ENCODE assay signal across 11 mouse cellular contexts in the genomic region with DNA sequence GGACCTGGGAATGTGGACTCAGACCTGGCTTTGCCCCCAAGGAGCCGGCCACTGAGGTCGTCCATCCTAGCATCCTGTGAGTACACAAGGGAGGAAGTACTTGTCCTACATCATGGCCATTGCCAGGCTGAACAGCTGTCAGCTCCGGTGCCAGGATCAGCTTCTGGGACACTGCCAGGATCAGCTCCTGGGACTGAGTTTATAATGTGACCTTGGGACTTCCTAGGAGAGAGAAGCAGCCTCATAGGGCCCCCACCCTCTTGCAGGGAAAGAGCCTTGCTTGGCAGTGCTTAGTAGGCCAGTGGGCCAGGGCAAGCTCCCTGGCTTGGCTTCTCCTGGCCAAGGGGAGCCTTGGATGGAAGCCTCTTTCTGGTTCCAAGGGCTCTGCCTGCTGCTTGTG.
A peak's percentile ranks its signal among the peaks of the same experiment; 100 is the strongest.
DNase-seq lines count a peak whose midpoint lies in the region; ATAC-seq and TF ChIP-seq lines count a peak whose summit lies in the region.
"Had no signal": no experiment of that assay in that cellular context is flagged by ENCODE, and none has a peak within 500 bp of the region (broad histone marks: within the 10 kb centered on the region; RNA-seq: fewer than 3 reads in every experiment).

No protein-coding gene starts in this region.

- H3K79me2 ChIP-seq in heart, adult 2 months (replicated peaks; ENCODE audit: control insufficient read depth, insufficient read depth, low read length), result no peaks in the 10 kb centered on the region

- H3K9me3 ChIP-seq in lung, embryonic 16.5 days (ENCODE audit: control insufficient read depth, low read length), result no peaks in the 10 kb centered on the region
- H3K9me3 ChIP-seq in limb, embryonic 10.5 days (replicated peaks), result no peaks in the 10 kb centered on the region
- H3K9me3 ChIP-seq: heart, embryonic 13.5 days; limb, embryonic 13.5 days; midbrain, embryonic 15.5 days had no signal

- WGBS in heart, adult 2 months, result 19% methylated on average over 3 of the region's 3 CpGs
- WGBS in lung, embryonic 16.5 days, result 40% methylated on average over 3 of the region's 3 CpGs
- 88% methylated on average over 3 of the region's 3 CpGs for WGBS in limb, embryonic 10.5 days

- H3K4me2 ChIP-seq in lung, embryonic 16.5 days (ENCODE audit: low read depth, low read length), result no peak overlapping the region
- H3K4me2 ChIP-seq: heart, embryonic 13.5 days; limb, embryonic 13.5 days; midbrain, embryonic 15.5 days had no signal

- peak; percentile 60 to 72 for DNase-seq in heart, adult 2 months
- DNase-seq in heart, adult 8-10 months (ENCODE audit: low spot score), result no peak
- peak; percentile 89 for DNase-seq in adrenal gland, postnatal 10 days
- peak; percentile 79 for DNase-seq in gastrocnemius, postnatal 14 days
- DNase-seq in frontal cortex, postnatal 10 days (ENCODE audit: low spot score in 2 of 2), result no peak
- DNase-seq in limb, embryonic 10.5 days (ENCODE audit: low spot score), result no peak
- no peak for DNase-seq in retina, postnatal 1 day

- no peaks in the 10 kb centered on the region for H3K27me3 ChIP-seq in heart, adult 2 months (ENCODE audit: control insufficient read depth, insufficient read depth, low read length)
- no peaks in the 10 kb centered on the region for H3K27me3 ChIP-seq in lung, embryonic 16.5 days (ENCODE audit: control insufficient read depth, insufficient read depth, low read depth, low read length)
- H3K27me3 ChIP-seq in limb, embryonic 10.5 days (ENCODE audit: low read depth, poor library complexity, severe bottlenecking), result no peaks in the 10 kb centered on the region
- H3K27me3 ChIP-seq: heart, embryonic 13.5 days; limb, embryonic 13.5 days; midbrain, embryonic 15.5 days had no signal

- intact Hi-C loops in heart, adult 2 months (cut with DNase I), result no loop called here
- intact Hi-C loops in gastrocnemius, postnatal 14 days (cut with DNase I; ENCODE audit: low total_unique reads), result no loop called here

- no peak for ATAC-seq in lung, embryonic 16.5 days (ENCODE audit: low read depth)
- ATAC-seq: midbrain, embryonic 15.5 days had no signal

- no peak overlapping the region for H3K4me3 ChIP-seq in heart, adult 2 months
- H3K4me3 ChIP-seq in lung, embryonic 16.5 days (ENCODE audit: low read length), result no peak overlapping the region
- no peak overlapping the region for H3K4me3 ChIP-seq in limb, embryonic 10.5 days
- H3K4me3 ChIP-seq: heart, embryonic 13.5 days; limb, embryonic 13.5 days; midbrain, embryonic 15.5 days had no signal

- no peak overlapping the region for H3K9ac ChIP-seq in heart, adult 2 months (ENCODE audit: low read depth, low read length)
- H3K9ac ChIP-seq in lung, embryonic 16.5 days (ENCODE audit: low read length), result no peak overlapping the region
- H3K9ac ChIP-seq: heart, embryonic 13.5 days; limb, embryonic 13.5 days; midbrain, embryonic 15.5 days had no signal

- no peak overlapping the region for H3K27ac ChIP-seq in heart, adult 2 months
- H3K27ac ChIP-seq in lung, embryonic 16.5 days (ENCODE audit: low read length), result peak overlapping the region; percentile 41; the same call in 1 of the 2 replicates
- H3K27ac ChIP-seq in limb, embryonic 10.5 days, result no peak overlapping the region
- H3K27ac ChIP-seq: heart, embryonic 13.5 days; midbrain, embryonic 15.5 days had no signal

- H3K36me3 ChIP-seq in heart, adult 2 months (ENCODE audit: control insufficient read depth, insufficient read depth, low read length), result no peaks in the 10 kb centered on the region
- H3K36me3 ChIP-seq in lung, embryonic 16.5 days (ENCODE audit: control insufficient read depth, insufficient read depth, low read length), result peaks cover 10% of the 10 kb centered on the region
- H3K36me3 ChIP-seq in limb, embryonic 10.5 days, result peaks cover 61% of the 10 kb centered on the region
- H3K36me3 ChIP-seq: midbrain, embryonic 15.5 days had no signal

- peaks cover 3% of the 10 kb centered on the region; the same call in 1 of the 2 replicates for H3K4me1 ChIP-seq in heart, adult 2 months (ENCODE audit: control insufficient read depth, insufficient read depth, low read length)
- H3K4me1 ChIP-seq in lung, embryonic 16.5 days (replicated peaks; ENCODE audit: control insufficient read depth, insufficient read depth, low read length), result peaks cover 35% of the 10 kb centered on the region
- peaks cover 22% of the 10 kb centered on the region for H3K4me1 ChIP-seq in limb, embryonic 10.5 days

- TF ChIP-seq CTCF in heart, adult 2 months (IDR thresholded peaks at IDR 0.05), result no peak

- TF ChIP-seq POLR2A in heart, adult 2 months (IDR thresholded peaks at IDR 0.05; ENCODE audit: insufficient read depth, low read depth, low read length), result no peak

- TF ChIP-seq EP300 in heart, adult 2 months (IDR thresholded peaks at IDR 0.05; ENCODE audit: insufficient read depth, low read depth, low read length), result no peak

Comparison
In these comparisons a context has a peak if more than half of its experiments do, and no peak if none do; other contexts are left out.
1. DNase-seq: peak in heart, adult 2 months (2 of 2), adrenal gland, postnatal 10 days (single experiment) and gastrocnemius, postnatal 14 days (single experiment); none in heart, adult 8-10 months (single experiment), frontal cortex, postnatal 10 days (0 of 2), limb, embryonic 10.5 days (single experiment) and retina, postnatal 1 day (single experiment).